Mouse (Mus musculus): ENCODE results near the gene Timm44.

DNA sequence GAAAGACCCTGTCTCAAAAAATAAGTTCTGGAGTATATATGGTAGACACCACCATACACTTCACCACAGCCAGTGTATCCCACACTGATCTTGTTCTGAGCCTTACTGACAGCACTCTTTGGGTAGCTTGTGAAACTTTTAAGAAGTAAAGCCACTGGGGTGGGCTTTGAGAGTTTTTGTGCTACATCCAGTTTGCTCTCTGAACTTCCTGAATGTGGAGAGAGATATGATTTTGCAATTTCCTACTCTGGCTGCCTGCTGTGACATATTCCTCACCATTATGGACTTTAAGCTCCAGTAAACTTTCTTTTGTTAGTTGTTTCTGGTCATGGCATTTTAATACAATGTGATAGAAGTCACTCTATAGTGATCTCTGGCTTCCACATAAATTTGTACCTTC lies 36.4 kb upstream of the Timm44 start:
- no peak for TF ChIP-seq ZNF384 (IDR thresholded peaks at IDR 0.05; ENCODE audit: low read depth, low read length)
- TF ChIP-seq ZC3H11A (IDR thresholded peaks at IDR 0.05; ENCODE audit: borderline replicate concordance, low read depth, low read length): no peak
- no peak for TF ChIP-seq MAFK (IDR thresholded peaks at IDR 0.05; ENCODE audit: insufficient read depth, low read depth, low read length)
